Mouse (Mus musculus): ENCODE data around the gene Tle3. TPM values are rescaled to one million over a fixed set of nuclear protein-coding genes. Genes with fewer than 3 reads are reported as not detected.
A peak's percentile ranks its signal among the peaks of the same experiment; 100 is the strongest.

Tle3 gene
- polyA plus RNA-seq, 1 experiment from 2014 or later = 51.9 TPM

DNA sequence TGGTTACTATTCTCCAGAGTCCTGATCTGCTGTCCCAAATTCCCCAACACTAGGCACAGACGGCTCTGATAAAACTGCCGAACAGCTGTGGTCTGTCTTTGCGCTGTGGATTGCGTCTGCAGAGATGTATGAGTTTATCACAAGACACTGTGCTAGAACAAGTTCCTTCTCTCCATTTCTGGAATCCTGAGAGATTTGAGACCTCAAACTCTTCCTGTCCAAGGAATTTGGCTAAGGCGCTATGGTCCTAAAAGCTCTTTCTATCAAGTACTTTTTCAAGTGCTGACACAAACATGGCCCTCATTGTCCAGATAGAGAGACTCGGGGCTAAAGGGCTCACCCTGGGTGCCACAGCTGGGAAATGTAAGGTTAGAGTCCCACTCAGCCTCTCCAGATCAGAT is 83.7 kb downstream of the Tle3 start:
- DNase-seq (ENCODE audit: low spot score) = no peak
- no peak overlapping the region for H3K4me3 ChIP-seq
- no peak overlapping the region for H3K27ac ChIP-seq (replicated peaks)
- no peaks in the 10 kb centered on the region for H3K9me3 ChIP-seq
- H3K27me3 ChIP-seq (replicated peaks; ENCODE audit: low read depth, poor library complexity, severe bottlenecking) = peaks cover 46% of the 10 kb centered on the region
- no peaks in the 10 kb centered on the region for H3K36me3 ChIP-seq (replicated peaks)
- WGBS = 77% methylated on average over 6 of the region's 6 CpGs
- peaks cover 28% of the 10 kb centered on the region for H3K4me1 ChIP-seq

DNA sequence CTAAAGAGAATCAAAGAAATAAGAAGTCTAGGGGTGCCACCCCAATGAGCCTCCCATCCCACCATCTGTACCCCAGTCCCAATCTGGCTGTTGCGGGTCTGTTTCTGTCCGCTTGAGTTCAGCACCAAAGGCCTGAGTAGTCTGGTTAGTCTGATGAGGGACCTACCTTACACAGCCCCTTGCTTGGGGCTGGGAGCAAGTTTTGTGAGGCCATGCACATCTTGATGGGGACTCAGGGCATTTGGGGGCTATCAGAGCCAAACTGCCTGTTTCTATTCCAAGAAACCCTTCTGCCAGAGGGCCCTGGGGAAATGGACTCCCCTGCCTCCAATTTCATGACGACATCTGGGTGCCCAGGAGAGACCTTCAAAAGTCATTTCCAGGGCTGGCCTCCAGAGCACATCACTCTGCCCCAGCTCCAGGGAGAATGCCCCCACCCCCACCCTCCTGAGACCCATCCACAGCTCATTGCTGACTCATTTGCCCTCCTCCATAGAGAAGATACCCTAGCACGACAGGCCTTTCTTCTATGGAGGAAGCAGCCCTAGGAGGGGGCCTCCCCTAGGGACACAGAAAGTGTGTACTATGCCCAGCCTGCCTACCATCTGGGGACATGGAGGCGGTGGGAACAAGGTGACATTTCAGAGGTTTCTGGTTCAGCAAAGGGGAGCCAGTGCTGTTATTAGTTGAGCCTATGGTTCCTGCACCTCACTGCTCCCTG is 84.4 kb downstream of the Tle3 start:
- DNase-seq (ENCODE audit: low spot score) = no peak
- Histone ChIP-seq H3K9me3 (no peaks in the 10 kb centered on the region), H3K27me3 (replicated peaks; ENCODE audit: low read depth, poor library complexity, severe bottlenecking) (peaks cover 52% of the 10 kb centered on the region), H3K4me1 (peaks cover 34% of the 10 kb centered on the region), H3K4me3 (no peak overlapping the region), H3K36me3 (replicated peaks) (no peaks in the 10 kb centered on the region), H3K27ac (replicated peaks) (0 out of 2 replicates have a peak overlapping the region, but pooled peaks have one; percentile 10)
- 70% methylated on average over 5 of the region's 5 CpGs for WGBS

DNA sequence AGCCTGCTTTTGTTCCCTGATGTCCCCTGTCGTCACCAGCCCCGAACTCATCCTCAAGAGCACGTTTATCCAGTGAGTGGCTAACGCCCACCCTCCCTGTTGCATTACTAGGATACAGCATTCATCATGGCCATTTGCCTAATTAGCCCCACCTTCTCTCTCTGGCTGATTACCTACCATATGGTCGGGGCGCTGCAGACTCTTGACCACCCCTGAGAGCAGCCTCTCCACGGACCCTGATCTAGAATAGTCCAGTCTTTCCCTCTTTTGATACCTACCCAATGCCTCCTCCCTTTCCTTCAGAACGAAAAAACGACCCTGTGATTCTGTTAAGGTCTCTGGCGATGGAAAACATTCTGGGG is 85.0 kb downstream of the Tle3 start:
- DNase-seq (ENCODE audit: low spot score) = no peak
- WGBS = 34% methylated on average over 10 of the region's 10 CpGs
- H3K27ac ChIP-seq (replicated peaks) = peak overlapping the region; percentile 10; the same call in 1 of the 2 replicates
- H3K36me3 ChIP-seq (replicated peaks) = no peaks in the 10 kb centered on the region
- H3K4me3 ChIP-seq = no peak overlapping the region
- H3K9me3 ChIP-seq = no peaks in the 10 kb centered on the region
- H3K4me1 ChIP-seq = peaks cover 39% of the 10 kb centered on the region
- peaks cover 55% of the 10 kb centered on the region for H3K27me3 ChIP-seq (replicated peaks; ENCODE audit: low read depth, poor library complexity, severe bottlenecking)

DNA sequence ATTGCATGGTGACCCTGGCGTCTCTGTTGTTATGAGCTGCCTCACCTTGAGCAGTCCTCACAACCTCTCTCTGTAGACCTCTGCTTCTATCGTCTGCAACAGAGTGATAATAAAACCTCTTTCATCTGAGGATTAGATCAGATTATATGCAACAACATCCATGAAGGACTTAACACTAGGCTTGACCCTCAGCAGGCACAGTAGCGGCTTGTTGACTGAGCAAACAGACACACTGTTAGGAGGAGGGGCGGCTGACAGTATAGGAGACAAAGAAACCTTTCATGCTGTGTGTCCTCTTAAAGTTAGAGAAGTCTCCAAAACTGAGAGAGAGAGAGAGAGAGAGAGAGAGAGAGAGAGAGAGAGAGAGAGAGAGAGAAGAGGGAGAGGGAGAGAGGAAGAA is 89.7 kb downstream of the Tle3 start:
- Histone ChIP-seq H3K36me3 (replicated peaks) (no peaks in the 10 kb centered on the region), H3K9me3 (peaks cover 14% of the 10 kb centered on the region), H3K4me3 (no peak overlapping the region), H3K27me3 (replicated peaks; ENCODE audit: low read depth, poor library complexity, severe bottlenecking) (peaks cover 45% of the 10 kb centered on the region), H3K27ac (replicated peaks) (no peak overlapping the region), H3K4me1 (peaks cover 38% of the 10 kb centered on the region)
- no peak for DNase-seq (ENCODE audit: low spot score)
- WGBS = 26% methylated on average over 4 of the region's 4 CpGs

DNA sequence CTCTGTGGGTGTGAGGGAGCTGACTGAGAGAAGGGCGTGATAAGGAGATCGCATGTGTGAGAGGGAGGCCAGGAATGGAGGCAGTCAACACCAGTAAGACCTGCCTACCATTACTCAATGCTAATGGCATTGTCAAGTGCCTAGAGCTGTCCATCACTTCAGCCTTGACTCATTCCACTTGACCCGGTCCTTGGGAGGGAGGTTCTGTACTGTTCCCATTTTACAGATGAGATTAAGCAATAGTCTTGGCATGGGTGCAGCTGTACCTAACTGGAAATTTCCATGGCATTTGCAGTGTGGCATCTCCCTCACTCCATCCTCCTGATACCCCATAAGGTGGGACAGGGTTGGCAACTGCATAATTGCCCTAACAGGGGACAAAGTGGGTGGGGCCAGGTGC is 95.3 kb downstream of the Tle3 start:
- peaks cover 36% of the 10 kb centered on the region for H3K4me1 ChIP-seq
- H3K27me3 ChIP-seq (replicated peaks; ENCODE audit: low read depth, poor library complexity, severe bottlenecking) = peaks cover 21% of the 10 kb centered on the region
- 88% methylated on average over 3 of the region's 3 CpGs for WGBS
- peaks cover 14% of the 10 kb centered on the region for H3K9me3 ChIP-seq
- H3K36me3 ChIP-seq (replicated peaks) = no peaks in the 10 kb centered on the region
- no peak for DNase-seq (ENCODE audit: low spot score)
- no peak overlapping the region for H3K27ac ChIP-seq (replicated peaks)
- H3K4me3 ChIP-seq = no peak overlapping the region

All from embryonic facial prominence, embryonic 10.5 days (tissue).